Mouse (Mus musculus): ENCODE data around the gene Ksr1. TPM values are rescaled to one million over a fixed set of nuclear protein-coding genes. Genes with fewer than 3 reads are reported as not detected.
A peak's percentile ranks its signal among the peaks of the same experiment; 100 is the strongest.

Gene Ksr1
- polyA plus RNA-seq, 2 experiments = 1.7 to 4.0 TPM

DNA sequence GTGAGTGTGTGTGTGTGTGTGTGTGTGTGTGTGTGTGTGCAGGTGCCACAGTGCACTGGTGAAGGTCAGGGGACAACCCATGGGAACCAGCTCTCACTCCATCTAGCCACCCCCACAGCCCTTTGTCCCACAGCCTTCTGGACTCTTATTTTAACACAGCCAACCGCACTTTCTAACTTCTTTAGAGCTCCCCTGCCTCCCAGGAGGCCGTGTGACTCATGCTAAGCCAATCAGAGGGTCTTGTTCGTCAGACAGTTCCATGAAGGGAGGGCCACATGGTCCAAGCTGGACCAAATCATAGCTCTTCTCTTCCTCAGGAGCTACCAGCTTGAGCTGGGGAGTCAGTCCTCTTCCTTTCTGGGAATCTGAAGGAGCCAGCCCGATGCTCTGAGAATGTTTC lies 41.1 kb upstream of the Ksr1 start:
- WGBS (ENCODE audit: insufficient replicate concordance) = 39% methylated on average over 4 of the region's 4 CpGs
- Histone ChIP-seq H3K27ac (no peak overlapping the region), H3K9me3 (ENCODE audit: control insufficient read depth, low read length) (no peaks in the 10 kb centered on the region), H3K9ac (replicated peaks) (no peak overlapping the region), H3K27me3 (ENCODE audit: control insufficient read depth, insufficient read depth, low read length) (no peaks in the 10 kb centered on the region), H3K4me2 (ENCODE audit: low read depth) (no peak overlapping the region), H3K4me1 (replicated peaks; ENCODE audit: control insufficient read depth in 2 of 2, insufficient read depth in 2 of 2, low read length in 1 of 2) (no peaks in the 10 kb centered on the region), H3K4me3 (ENCODE audit: insufficient read depth in 1 of 2, low read depth in 2 of 2, low read length in 2 of 2) (no peak overlapping the region), H3K36me3 (replicated peaks; ENCODE audit: control insufficient read depth, insufficient read depth, low read depth) (no peaks in the 10 kb centered on the region)
- TF ChIP-seq EP300 (IDR thresholded peaks at IDR 0.05; ENCODE audit: low read depth) = no peak
- no peak for TF ChIP-seq CTCF (IDR thresholded peaks at IDR 0.05; ENCODE audit: low read depth)
- DNase-seq (ENCODE audit: low read depth in 3 of 3, low spot score in 3 of 3) (no peak), ATAC-seq (ENCODE audit: insufficient read depth) (no peak)

DNA sequence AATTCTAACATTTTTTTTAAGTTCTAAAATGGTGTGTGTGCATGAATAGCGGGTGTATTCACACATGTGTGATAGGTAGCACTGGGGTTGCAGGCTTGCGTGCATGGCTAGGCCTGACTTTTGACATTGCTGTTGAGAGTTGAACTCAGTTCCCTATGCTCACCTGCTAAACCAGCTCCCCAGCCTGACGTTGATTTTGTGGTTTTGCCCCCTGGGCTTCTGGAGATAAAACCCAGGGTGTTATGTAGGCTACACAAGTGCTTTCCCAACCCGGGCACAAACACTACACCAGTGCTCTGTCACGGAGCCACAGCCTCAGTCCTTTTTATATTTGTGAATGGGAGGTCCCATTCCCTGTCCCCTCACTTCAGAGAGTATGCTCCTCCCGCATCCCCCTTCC lies 39.5 kb upstream of the Ksr1 start:
- DNase-seq (ENCODE audit: low read depth in 3 of 3, low spot score in 3 of 3) (no peak), ATAC-seq (ENCODE audit: insufficient read depth) (no peak)
- H3K27ac ChIP-seq = no peak overlapping the region
- no peak overlapping the region for H3K9ac ChIP-seq (replicated peaks)
- TF ChIP-seq EP300 (IDR thresholded peaks at IDR 0.05; ENCODE audit: low read depth) (no peak), CTCF (IDR thresholded peaks at IDR 0.05; ENCODE audit: low read depth) (no peak)
- no peaks in the 10 kb centered on the region for H3K27me3 ChIP-seq (ENCODE audit: control insufficient read depth, insufficient read depth, low read length)
- H3K4me3 ChIP-seq (ENCODE audit: insufficient read depth in 1 of 2, low read depth in 2 of 2, low read length in 2 of 2) = no peak overlapping the region
- H3K4me2 ChIP-seq (ENCODE audit: low read depth) = no peak overlapping the region
- H3K4me1 ChIP-seq (replicated peaks; ENCODE audit: control insufficient read depth in 2 of 2, insufficient read depth in 2 of 2, low read length in 1 of 2) = no peaks in the 10 kb centered on the region
- H3K36me3 ChIP-seq (replicated peaks; ENCODE audit: control insufficient read depth, insufficient read depth, low read depth) = no peaks in the 10 kb centered on the region
- WGBS (ENCODE audit: insufficient replicate concordance) = 44% methylated on average over 6 of the region's 6 CpGs
- no peaks in the 10 kb centered on the region for H3K9me3 ChIP-seq (ENCODE audit: control insufficient read depth, low read length)

- no peak overlapping the region for H3K4me3 ChIP-seq (ENCODE audit: insufficient read depth in 1 of 2, low read depth in 2 of 2, low read length in 2 of 2)
- TF ChIP-seq EP300 (IDR thresholded peaks at IDR 0.05; ENCODE audit: low read depth) = no peak
- peak; percentile 48; the same call in 1 of the 2 replicates for TF ChIP-seq CTCF (IDR thresholded peaks at IDR 0.05; ENCODE audit: low read depth)
- no peak overlapping the region for H3K27ac ChIP-seq
- no peak overlapping the region for H3K4me2 ChIP-seq (ENCODE audit: low read depth)
- H3K36me3 ChIP-seq (replicated peaks; ENCODE audit: control insufficient read depth, insufficient read depth, low read depth) = no peaks in the 10 kb centered on the region
- H3K27me3 ChIP-seq (ENCODE audit: control insufficient read depth, insufficient read depth, low read length) = no peaks in the 10 kb centered on the region
- 64% methylated on average over 3 of the region's 3 CpGs for WGBS (ENCODE audit: insufficient replicate concordance)
- ATAC-seq (ENCODE audit: insufficient read depth) = no peak
- no peaks in the 10 kb centered on the region for H3K9me3 ChIP-seq (ENCODE audit: control insufficient read depth, low read length)
- no peak for DNase-seq (ENCODE audit: low read depth in 3 of 3, low spot score in 3 of 3)
- no peak overlapping the region for H3K9ac ChIP-seq (replicated peaks)
- no peaks in the 10 kb centered on the region for H3K4me1 ChIP-seq (replicated peaks; ENCODE audit: control insufficient read depth in 2 of 2, insufficient read depth in 2 of 2, low read length in 1 of 2)
Measured at GRCm38 (mm10) chr11:79184126-79184888, 38.1 kb upstream of the Ksr1 start.

GRCm38 (mm10) chr11:79183400-79183799 lies 37.2 kb upstream of the Ksr1 start:
- no peak for DNase-seq (ENCODE audit: low read depth in 3 of 3, low spot score in 3 of 3)
- 59% methylated on average over 6 of the region's 6 CpGs for WGBS (ENCODE audit: insufficient replicate concordance)
- no peaks in the 10 kb centered on the region for H3K9me3 ChIP-seq (ENCODE audit: control insufficient read depth, low read length)
- H3K27me3 ChIP-seq (ENCODE audit: control insufficient read depth, insufficient read depth, low read length) = no peaks in the 10 kb centered on the region
- no peak overlapping the region for H3K27ac ChIP-seq
- H3K4me2 ChIP-seq (ENCODE audit: low read depth) = no peak overlapping the region
- no peak overlapping the region for H3K9ac ChIP-seq (replicated peaks)
- TF ChIP-seq CTCF (IDR thresholded peaks at IDR 0.05; ENCODE audit: low read depth) (no peak), EP300 (IDR thresholded peaks at IDR 0.05; ENCODE audit: low read depth) (no peak)
- no peaks in the 10 kb centered on the region for H3K36me3 ChIP-seq (replicated peaks; ENCODE audit: control insufficient read depth, insufficient read depth, low read depth)
- H3K4me3 ChIP-seq (ENCODE audit: insufficient read depth in 1 of 2, low read depth in 2 of 2, low read length in 2 of 2) = no peak overlapping the region
- H3K4me1 ChIP-seq (replicated peaks; ENCODE audit: control insufficient read depth in 2 of 2, insufficient read depth in 2 of 2, low read length in 1 of 2) = no peaks in the 10 kb centered on the region
- no peak for ATAC-seq (ENCODE audit: insufficient read depth)

- H3K4me3 ChIP-seq (ENCODE audit: insufficient read depth in 1 of 2, low read depth in 2 of 2, low read length in 2 of 2) = no peak overlapping the region
- H3K4me1 ChIP-seq (replicated peaks; ENCODE audit: control insufficient read depth in 2 of 2, insufficient read depth in 2 of 2, low read length in 1 of 2) = no peaks in the 10 kb centered on the region
- H3K9me3 ChIP-seq (ENCODE audit: control insufficient read depth, low read length) = no peaks in the 10 kb centered on the region
- TF ChIP-seq EP300 (IDR thresholded peaks at IDR 0.05; ENCODE audit: low read depth) (no peak), CTCF (IDR thresholded peaks at IDR 0.05; ENCODE audit: low read depth) (no peak)
- WGBS (ENCODE audit: insufficient replicate concordance) = 57% methylated on average over 12 of the region's 12 CpGs
- DNase-seq (ENCODE audit: low read depth in 3 of 3, low spot score in 3 of 3) = no peak
- H3K36me3 ChIP-seq (replicated peaks; ENCODE audit: control insufficient read depth, insufficient read depth, low read depth) = no peaks in the 10 kb centered on the region
- no peak overlapping the region for H3K27ac ChIP-seq
- no peak overlapping the region for H3K9ac ChIP-seq (replicated peaks)
- no peak for ATAC-seq (ENCODE audit: insufficient read depth)
- no peaks in the 10 kb centered on the region for H3K27me3 ChIP-seq (ENCODE audit: control insufficient read depth, insufficient read depth, low read length)
- no peak overlapping the region for H3K4me2 ChIP-seq (ENCODE audit: low read depth)
Measured at GRCm38 (mm10) chr11:79182881-79183280, 36.7 kb upstream of the Ksr1 start.

All from liver, embryonic 14.5 days (tissue).